Mouse (Mus musculus): ENCODE data around the gene Trip6. TPM values are rescaled to one million over a fixed set of nuclear protein-coding genes. Genes with fewer than 3 reads are reported as not detected.

Trip6 gene
- polyA plus RNA-seq, 1 experiment from 2014 or later, result 90.5 TPM

GRCm38 (mm10) chr5:137339290-137339979, 25.2 kb upstream of the Trip6 start:
- Histone ChIP-seq H3K4me3 (ENCODE audit: low read length) (peak overlapping the region; percentile 45), H3K36me3 (ENCODE audit: control insufficient read depth, insufficient read depth, low read length) (no peaks in the 10 kb centered on the region), H3K4me1 (replicated peaks; ENCODE audit: control insufficient read depth, insufficient read depth, low read length) (peaks cover 21% of the 10 kb centered on the region), H3K9ac (ENCODE audit: low read length) (peak overlapping the region; percentile 66), H3K4me2 (ENCODE audit: low read depth, low read length) (peak overlapping the region; percentile 63), H3K27ac (ENCODE audit: low read length) (peak overlapping the region; percentile 93), H3K9me3 (ENCODE audit: control insufficient read depth, low read length) (no peaks in the 10 kb centered on the region), H3K27me3 (ENCODE audit: control insufficient read depth, insufficient read depth, low read depth, low read length) (no peaks in the 10 kb centered on the region)
- 14% methylated on average over 22 of the region's 22 CpGs for WGBS
- ATAC-seq (ENCODE audit: low read depth), result peak; percentile 57

GRCm38 (mm10) chr5:137338663-137339289, 24.6 kb upstream of the Trip6 start:
- H3K9ac ChIP-seq (ENCODE audit: low read length), result peak overlapping the region; percentile 66
- peak overlapping the region; percentile 93 for H3K27ac ChIP-seq (ENCODE audit: low read length)
- peak; percentile 54 for ATAC-seq (ENCODE audit: low read depth)
- H3K27me3 ChIP-seq (ENCODE audit: control insufficient read depth, insufficient read depth, low read depth, low read length), result no peaks in the 10 kb centered on the region
- 1% methylated on average over 11 of the region's 11 CpGs for WGBS
- H3K36me3 ChIP-seq (ENCODE audit: control insufficient read depth, insufficient read depth, low read length), result no peaks in the 10 kb centered on the region
- no peaks in the 10 kb centered on the region for H3K9me3 ChIP-seq (ENCODE audit: control insufficient read depth, low read length)
- peak overlapping the region; percentile 45 for H3K4me3 ChIP-seq (ENCODE audit: low read length)
- peaks cover 25% of the 10 kb centered on the region for H3K4me1 ChIP-seq (replicated peaks; ENCODE audit: control insufficient read depth, insufficient read depth, low read length)
- peak overlapping the region; percentile 63 for H3K4me2 ChIP-seq (ENCODE audit: low read depth, low read length)

GRCm38 (mm10) chr5:137338256-137338655, 24.1 kb upstream of the Trip6 start:
- under 1% methylated on average over 19 of the region's 19 CpGs for WGBS

GRCm38 (mm10) chr5:137337190-137337589, 23.0 kb upstream of the Trip6 start:
- Histone ChIP-seq H3K27me3 (ENCODE audit: control insufficient read depth, insufficient read depth, low read depth, low read length) (no peaks in the 10 kb centered on the region), H3K4me1 (replicated peaks; ENCODE audit: control insufficient read depth, insufficient read depth, low read length) (peaks cover 31% of the 10 kb centered on the region), H3K9me3 (ENCODE audit: control insufficient read depth, low read length) (no peaks in the 10 kb centered on the region), H3K4me3 (ENCODE audit: low read length) (no peak overlapping the region), H3K36me3 (ENCODE audit: control insufficient read depth, insufficient read depth, low read length) (no peaks in the 10 kb centered on the region), H3K4me2 (ENCODE audit: low read depth, low read length) (no peak overlapping the region), H3K27ac (ENCODE audit: low read length) (peak overlapping the region; percentile 14; the same call in 1 of the 2 replicates), H3K9ac (ENCODE audit: low read length) (no peak overlapping the region)
- WGBS, result 44% methylated on average over 8 of the region's 8 CpGs
- ATAC-seq (ENCODE audit: low read depth), result no peak

More at GRCm38 (mm10) chr5:137338256-137338655, 24.1 kb upstream of the Trip6 start:
- Histone ChIP-seq H3K9ac (ENCODE audit: low read length) (peak overlapping the region; percentile 66), H3K27me3 (ENCODE audit: control insufficient read depth, insufficient read depth, low read depth, low read length) (no peaks in the 10 kb centered on the region), H3K27ac (ENCODE audit: low read length) (peak overlapping the region; percentile 93), H3K36me3 (ENCODE audit: control insufficient read depth, insufficient read depth, low read length) (no peaks in the 10 kb centered on the region), H3K4me1 (replicated peaks; ENCODE audit: control insufficient read depth, insufficient read depth, low read length) (peaks cover 25% of the 10 kb centered on the region), H3K9me3 (ENCODE audit: control insufficient read depth, low read length) (no peaks in the 10 kb centered on the region), H3K4me2 (ENCODE audit: low read depth, low read length) (peak overlapping the region; percentile 63), H3K4me3 (ENCODE audit: low read length) (peak overlapping the region; percentile 45)
- ATAC-seq (ENCODE audit: low read depth), result peak; percentile 86

GRCm38 (mm10) chr5:137335066-137335465, 20.9 kb upstream of the Trip6 start:
- Histone ChIP-seq H3K4me2 (ENCODE audit: low read depth, low read length) (no peak overlapping the region), H3K27me3 (ENCODE audit: control insufficient read depth, insufficient read depth, low read depth, low read length) (no peaks in the 10 kb centered on the region), H3K27ac (ENCODE audit: low read length) (no peak overlapping the region), H3K9ac (ENCODE audit: low read length) (no peak overlapping the region), H3K9me3 (ENCODE audit: control insufficient read depth, low read length) (no peaks in the 10 kb centered on the region), H3K4me3 (ENCODE audit: low read length) (no peak overlapping the region), H3K36me3 (ENCODE audit: control insufficient read depth, insufficient read depth, low read length) (no peaks in the 10 kb centered on the region), H3K4me1 (replicated peaks; ENCODE audit: control insufficient read depth, insufficient read depth, low read length) (peaks cover 31% of the 10 kb centered on the region)
- 80% methylated on average over 6 of the region's 6 CpGs for WGBS
- no peak for ATAC-seq (ENCODE audit: low read depth)

GRCm38 (mm10) chr5:137334317-137334716, 20.1 kb upstream of the Trip6 start:
- 39% methylated on average over 10 of the region's 10 CpGs for WGBS
- Histone ChIP-seq H3K27me3 (ENCODE audit: control insufficient read depth, insufficient read depth, low read depth, low read length) (no peaks in the 10 kb centered on the region), H3K4me3 (ENCODE audit: low read length) (peak overlapping the region; percentile 64), H3K9ac (ENCODE audit: low read length) (peak overlapping the region; percentile 19; the same call in 1 of the 2 replicates), H3K4me1 (replicated peaks; ENCODE audit: control insufficient read depth, insufficient read depth, low read length) (peaks cover 24% of the 10 kb centered on the region), H3K9me3 (ENCODE audit: control insufficient read depth, low read length) (no peaks in the 10 kb centered on the region), H3K27ac (ENCODE audit: low read length) (peak overlapping the region; percentile 14), H3K36me3 (ENCODE audit: control insufficient read depth, insufficient read depth, low read length) (no peaks in the 10 kb centered on the region), H3K4me2 (ENCODE audit: low read depth, low read length) (peak overlapping the region; percentile 82)
- no peak for ATAC-seq (ENCODE audit: low read depth)

GRCm38 (mm10) chr5:137333512-137334174, 19.4 kb upstream of the Trip6 start, which contains the start of gene Slc12a9:
Gene Slc12a9 (minus strand): TSS chr5:137333597.
- under 1% methylated on average over 44 of the region's 44 CpGs for WGBS
- H3K9me3 ChIP-seq (ENCODE audit: control insufficient read depth, low read length), result no peaks in the 10 kb centered on the region
- ATAC-seq (ENCODE audit: low read depth), result peak; percentile 94
- peak within 1 kb of the TSS; percentile 80 for H3K9ac ChIP-seq (ENCODE audit: low read length)
- no peaks in the 10 kb centered on the region for H3K36me3 ChIP-seq (ENCODE audit: control insufficient read depth, insufficient read depth, low read length)
- peak within 1 kb of the TSS; percentile 30 for H3K27ac ChIP-seq (ENCODE audit: low read length)
- H3K27me3 ChIP-seq (ENCODE audit: control insufficient read depth, insufficient read depth, low read depth, low read length), result no peaks in the 10 kb centered on the region
- peak within 1 kb of the TSS; percentile 82 for H3K4me2 ChIP-seq (ENCODE audit: low read depth, low read length)
- H3K4me3 ChIP-seq (ENCODE audit: low read length), result peak within 1 kb of the TSS; percentile 64
- H3K4me1 ChIP-seq (replicated peaks; ENCODE audit: control insufficient read depth, insufficient read depth, low read length), result peaks cover 20% of the 10 kb centered on the region

GRCm38 (mm10) chr5:137332857-137333511, 18.8 kb upstream of the Trip6 start:
- Histone ChIP-seq H3K4me3 (ENCODE audit: low read length) (peak overlapping the region; percentile 64), H3K4me2 (ENCODE audit: low read depth, low read length) (peak overlapping the region; percentile 82), H3K4me1 (replicated peaks; ENCODE audit: control insufficient read depth, insufficient read depth, low read length) (peaks cover 19% of the 10 kb centered on the region), H3K27me3 (ENCODE audit: control insufficient read depth, insufficient read depth, low read depth, low read length) (no peaks in the 10 kb centered on the region), H3K36me3 (ENCODE audit: control insufficient read depth, insufficient read depth, low read length) (peaks cover 3% of the 10 kb centered on the region; the same call in 1 of the 2 replicates), H3K27ac (ENCODE audit: low read length) (peak overlapping the region; percentile 30), H3K9me3 (ENCODE audit: control insufficient read depth, low read length) (no peaks in the 10 kb centered on the region), H3K9ac (ENCODE audit: low read length) (peak overlapping the region; percentile 80)
- 16% methylated on average over 15 of the region's 15 CpGs for WGBS
- peak; percentile 2; the same call in 1 of the 2 replicates for ATAC-seq (ENCODE audit: low read depth)
